Mouse (Mus musculus) induced T-regulatory cell, adult 2 months (primary cell): ENCODE data around the gene Mpig6b.

ENCODE experiments used
- DNase-seq: peaks from one replicate; pipeline ENCODE4 v3.0.0-alpha.2; 2012; ENCODE audit warnings: low read depth

Mpig6b gene

DNA sequence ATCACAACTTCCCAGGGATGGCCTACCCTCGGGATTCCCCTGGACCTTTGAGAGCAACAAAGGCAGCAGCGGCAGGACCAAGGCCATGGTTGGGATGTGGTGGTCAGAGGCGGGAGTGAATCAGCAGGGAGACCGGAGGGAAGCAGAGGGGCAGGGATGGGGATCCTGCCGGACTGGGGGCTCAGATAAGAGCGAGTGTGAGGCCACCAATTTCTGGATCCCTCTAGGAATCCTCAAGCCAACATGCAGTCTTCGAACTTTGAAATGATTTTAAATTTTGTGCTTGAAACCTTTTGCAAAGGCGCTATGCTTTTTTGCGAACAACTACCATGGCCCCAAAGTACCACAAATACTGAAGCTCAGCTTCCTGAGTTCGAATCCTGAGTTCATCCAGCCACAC lies at the start of gene Mpig6b:
TSS of gene Mpig6b (minus strand) at position 101 of the 400 bp plus-strand sequence.
- no peak for DNase-seq

DNA sequence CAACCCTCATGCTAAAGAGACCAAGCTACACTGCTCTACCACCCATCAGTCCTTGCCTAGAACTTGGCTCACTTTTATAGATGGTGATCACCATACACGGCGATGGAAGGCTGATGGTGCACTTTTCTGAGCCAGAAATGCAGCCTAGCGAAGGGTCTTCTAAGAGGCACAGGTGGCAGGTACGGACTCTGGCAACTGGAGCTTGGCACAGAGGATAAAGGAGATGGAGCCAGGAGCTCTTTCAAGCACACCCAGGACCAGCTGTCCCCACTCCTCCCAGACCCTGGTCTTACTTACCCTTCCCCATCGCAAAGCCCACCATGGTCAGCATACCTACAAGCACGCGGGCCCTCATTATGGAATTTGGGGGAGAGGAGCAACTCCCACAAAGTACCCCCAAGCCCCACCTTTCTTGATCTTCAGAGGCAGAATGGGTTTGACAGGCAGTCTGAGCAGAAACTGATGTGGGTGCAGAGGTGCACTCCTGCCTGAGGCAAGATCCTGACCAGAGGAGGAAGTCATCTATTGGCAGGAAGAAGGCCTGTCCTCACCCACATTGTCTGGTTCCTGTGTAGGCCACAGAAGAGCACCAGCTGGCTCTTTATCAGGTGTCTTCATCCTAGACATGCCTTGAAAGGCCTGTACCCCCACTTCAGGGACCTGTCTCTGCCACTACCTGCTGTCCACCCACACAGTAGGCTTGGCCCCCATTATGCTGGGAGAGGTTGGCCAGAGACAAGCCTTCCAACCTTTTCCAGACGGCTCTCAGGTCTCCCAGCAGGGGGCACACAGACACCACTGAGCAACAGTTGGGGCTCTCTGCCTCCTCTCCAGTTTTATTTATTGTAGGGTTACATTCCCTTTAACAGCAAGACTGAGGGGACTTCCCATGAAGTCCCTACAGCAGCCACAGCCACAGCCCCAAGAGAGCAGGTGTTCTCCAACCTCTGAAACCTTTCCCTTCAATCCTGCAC lies 49.3 kb upstream of the Mpig6b start, which contains the start of gene Ly6g5b:
TSS of gene Ly6g5b (minus strand) at position 383 of the 974 bp plus-strand sequence.
- peak; percentile 73 for DNase-seq

DNA sequence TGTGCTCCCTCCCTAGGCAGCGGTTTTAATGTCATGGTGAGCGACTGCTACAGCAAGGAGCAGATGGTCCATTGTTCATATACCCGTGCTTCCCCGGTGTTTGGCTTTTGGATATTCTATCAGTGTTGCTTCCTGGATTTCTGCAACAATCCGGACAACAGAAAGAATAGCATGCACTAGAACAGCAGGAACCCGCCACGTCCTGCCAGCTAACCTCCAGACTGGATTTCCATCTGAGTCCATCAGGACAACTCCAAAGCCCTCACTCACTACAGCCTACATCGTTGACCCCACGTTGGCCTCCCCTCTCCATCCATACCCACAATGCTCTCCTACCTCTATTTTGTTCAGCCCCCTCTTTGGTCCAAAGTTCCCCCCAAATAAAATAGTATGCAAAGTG lies 45.8 kb upstream of the Mpig6b start:
- DNase-seq = no peak

DNA sequence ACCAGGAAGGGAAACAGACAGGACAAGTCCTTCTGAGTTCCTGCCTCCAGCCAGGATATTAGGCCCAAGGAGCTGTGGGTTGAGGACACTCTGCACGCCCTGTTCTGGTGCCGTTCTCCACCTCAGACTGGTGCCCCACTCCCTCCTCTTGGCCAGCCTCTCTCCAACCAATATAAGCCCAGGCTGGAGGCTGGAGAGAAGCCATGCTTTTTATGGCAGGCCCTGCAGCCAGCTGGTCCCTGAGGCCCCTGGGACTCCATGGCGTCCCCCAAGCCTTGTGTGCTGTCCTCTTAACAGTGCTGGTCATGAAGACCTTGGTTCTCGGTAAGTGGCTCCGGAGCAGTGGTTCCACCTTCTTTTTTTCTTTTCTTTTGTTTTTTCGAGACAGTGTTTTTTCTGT lies 42.1 kb upstream of the Mpig6b start, which contains the start of gene Ly6g5c:
TSS of gene Ly6g5c (plus strand) at position 183 of the 400 bp plus-strand sequence.
- DNase-seq = no peak

DNA sequence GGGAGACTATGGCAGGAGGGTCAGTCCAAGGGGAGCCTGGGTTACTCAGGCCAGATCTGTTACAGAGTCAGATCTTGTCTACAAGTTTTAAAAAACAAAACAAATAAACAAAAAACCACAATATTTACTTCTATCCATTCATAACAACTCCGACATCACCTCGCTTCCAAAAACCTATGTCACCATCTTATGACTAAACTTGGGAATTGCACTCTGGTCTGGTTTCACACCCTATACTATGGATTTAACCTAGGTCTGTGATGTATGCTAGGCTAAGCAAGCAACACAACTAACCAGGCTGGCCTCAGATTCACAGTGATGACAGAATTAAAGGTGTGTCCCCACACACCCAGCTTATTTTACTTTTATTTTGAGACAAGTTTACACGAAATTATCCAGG lies 40.5 kb upstream of the Mpig6b start:
- DNase-seq = no peak

DNA sequence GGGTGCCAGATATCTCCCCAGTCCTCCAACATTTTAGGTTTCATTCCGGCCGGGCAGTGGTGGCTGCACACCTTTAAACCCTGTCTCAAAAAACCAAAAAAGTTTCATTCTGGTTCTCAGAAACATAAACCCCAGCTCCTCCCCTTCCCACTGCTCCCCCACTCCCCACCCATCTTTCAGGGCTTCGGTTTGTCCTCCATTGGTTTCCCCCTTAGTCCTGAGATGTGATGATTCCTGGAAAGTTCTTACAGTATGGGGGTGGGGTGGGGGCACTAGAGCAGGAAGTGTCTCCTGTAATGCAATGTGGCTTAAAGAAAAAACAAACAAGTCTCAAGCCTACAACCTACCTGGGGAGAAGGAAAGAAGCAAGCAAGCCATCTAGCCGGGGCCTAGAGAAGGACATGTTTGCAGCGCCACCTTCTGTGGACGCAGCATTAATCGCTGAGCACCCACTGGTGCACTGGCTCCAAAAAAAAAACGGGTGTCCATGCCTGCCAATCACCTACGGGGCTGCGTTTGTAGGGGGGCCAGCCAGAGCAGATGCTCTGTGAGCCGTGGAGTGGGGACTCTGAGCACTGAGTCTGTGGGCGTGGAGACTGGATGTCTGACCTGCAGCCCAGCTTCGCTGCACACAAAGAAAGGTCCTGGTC lies 39.9 kb upstream of the Mpig6b start:
- DNase-seq = peak; percentile 55

DNA sequence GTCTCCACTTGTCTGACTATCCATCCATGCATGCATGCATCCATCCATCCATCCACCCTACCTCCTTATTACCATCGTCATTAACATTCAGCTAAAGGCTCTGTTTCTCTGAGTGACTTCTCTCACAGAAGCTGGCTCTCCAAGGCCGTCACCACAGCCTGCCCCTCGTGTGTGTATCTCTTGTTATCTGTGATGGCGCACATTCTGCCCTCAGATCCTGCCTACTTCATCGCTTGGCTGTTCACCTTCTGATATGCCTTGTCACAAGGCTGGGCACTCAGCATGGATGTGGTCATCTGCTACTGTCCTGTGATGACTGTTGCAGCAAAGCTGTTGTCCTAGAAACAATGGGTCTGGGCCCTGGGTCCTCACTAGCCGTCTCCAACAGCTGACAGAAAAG lies 38.8 kb upstream of the Mpig6b start:
- DNase-seq = no peak

DNA sequence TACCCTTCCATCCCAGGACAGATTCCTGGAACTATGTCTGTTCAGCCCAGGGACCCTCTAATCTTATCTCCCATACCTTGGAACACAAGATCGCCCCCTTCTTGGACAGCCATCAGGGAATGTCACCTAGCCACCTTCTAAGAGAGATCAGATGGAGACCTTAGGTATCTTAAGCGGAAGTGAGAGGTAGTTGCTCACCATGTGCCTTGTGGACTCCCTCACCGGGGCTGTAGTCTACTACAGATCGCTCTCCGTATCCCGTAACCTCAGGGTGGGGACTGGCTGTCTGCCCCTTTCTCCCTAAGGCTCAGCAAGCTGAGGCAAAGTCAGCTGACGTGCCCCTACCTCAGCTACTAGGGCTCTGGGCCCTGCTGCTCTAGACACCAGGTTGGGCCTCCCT lies 38.1 kb upstream of the Mpig6b start:
- DNase-seq = no peak

DNA sequence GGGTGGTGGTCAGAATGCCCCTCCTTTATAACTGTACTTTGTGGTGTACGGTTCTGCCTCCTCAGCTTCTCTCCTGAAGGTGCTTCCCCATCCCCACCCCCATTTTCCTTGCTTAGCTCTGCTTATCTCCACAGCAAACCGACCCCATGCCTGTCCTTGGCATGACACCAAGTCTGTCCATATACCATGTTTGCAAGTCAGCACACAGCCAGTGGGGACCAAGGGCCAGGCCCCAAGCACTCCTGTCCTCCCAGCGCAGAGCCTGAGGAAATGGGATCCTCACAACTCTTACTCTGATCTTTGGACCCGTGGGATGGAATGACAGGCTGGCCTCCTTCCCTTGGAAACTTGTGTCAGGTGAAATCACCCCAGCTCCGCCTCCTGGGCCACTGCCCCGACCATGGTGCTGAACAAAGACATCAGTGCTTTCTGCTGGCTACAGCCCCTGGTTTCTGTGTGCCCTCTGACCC lies 37.3 kb upstream of the Mpig6b start:
- DNase-seq = no peak

DNA sequence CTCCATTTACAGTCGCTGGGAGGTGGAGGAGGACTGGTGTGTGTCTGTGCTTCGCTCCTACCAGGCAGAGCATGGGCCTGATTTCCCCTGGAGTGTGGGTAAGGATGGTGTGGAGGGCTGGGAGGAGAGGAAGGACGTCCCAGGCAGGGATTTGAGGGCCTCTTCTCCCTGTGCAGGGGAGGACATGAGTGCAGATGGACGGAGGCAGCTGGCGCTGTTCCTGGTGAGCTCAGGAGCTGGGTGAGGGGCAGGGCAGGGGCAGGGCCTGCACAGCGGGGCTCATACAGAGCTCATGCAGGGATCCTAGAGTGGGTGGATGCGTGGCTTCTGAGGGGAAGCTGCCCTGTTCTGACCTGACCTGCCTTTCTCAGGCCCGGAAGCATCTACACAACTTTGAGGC lies 36.3 kb upstream of the Mpig6b start:
- no peak for DNase-seq

DNA sequence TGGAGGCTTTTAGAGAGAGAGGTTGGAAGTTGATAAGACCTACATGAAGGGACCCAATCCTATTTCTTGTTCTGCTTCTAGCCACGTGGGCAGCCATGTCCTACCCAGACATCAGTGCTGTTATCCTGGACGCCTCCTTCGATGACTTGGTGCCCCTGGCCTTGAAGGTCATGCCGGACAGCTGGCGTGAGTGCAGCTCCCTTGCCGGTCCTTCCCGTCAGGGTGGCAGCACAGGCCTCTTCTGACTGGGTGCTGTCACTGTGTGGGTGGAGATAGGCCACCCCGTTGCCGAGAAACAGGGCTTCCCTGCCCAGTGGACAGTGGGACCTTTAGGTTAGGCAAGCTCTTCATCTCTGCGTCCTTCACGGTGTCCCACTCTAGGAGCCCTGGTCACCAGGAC lies 35.2 kb upstream of the Mpig6b start:
- no peak for DNase-seq

DNA sequence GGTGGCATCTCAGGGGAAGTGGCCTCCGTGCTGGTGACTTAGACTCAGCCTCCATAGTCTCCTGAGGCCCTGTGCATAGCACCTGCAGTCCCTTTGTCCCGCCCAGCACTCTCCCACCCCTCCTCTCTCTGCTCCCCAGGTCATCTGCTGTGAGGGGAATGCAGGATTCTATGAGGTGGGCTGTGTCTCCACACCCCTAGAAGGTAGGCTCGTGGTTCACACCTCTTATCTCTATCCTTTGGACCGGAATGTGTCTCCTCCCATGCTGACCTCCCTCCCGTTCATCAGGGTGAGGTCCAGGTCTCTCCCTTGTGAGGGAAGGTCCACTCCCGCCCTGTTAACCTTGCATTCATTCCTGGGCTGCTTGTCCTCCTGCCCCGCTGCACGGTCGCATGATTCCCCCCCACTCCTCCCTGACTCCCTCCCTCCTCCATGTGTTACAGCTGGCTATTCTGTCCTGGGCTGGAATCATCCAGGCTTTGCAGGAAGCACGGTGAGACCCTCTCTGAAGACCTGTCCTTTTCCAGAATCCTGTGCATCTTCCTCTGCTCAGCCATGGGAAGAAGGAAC lies 34.3 kb upstream of the Mpig6b start:
- no peak for DNase-seq

DNA sequence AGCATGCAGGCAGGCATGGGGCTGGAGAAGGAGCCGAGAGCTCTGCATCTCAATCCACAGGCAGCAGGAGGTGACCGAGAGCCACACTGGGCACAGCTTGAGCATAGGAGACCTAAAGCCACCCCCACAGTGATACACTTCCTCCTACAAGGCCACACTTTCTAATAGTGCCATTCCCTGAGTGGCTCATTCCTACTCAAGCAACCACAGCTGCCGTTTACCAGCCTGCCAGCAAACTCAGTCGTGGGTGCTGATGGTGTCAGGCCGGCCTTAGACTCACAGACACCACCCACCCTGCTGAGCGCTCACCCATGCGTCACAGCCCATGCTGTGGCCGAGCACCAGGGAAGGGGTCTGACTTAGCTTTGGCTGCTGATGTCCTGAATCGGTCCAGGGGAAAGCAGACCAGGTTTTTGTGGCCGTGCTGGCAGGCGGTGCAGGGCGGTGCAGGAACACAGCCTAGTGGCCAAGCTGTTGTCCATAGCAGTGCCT lies 31.2 kb upstream of the Mpig6b start:
- no peak for DNase-seq

DNA sequence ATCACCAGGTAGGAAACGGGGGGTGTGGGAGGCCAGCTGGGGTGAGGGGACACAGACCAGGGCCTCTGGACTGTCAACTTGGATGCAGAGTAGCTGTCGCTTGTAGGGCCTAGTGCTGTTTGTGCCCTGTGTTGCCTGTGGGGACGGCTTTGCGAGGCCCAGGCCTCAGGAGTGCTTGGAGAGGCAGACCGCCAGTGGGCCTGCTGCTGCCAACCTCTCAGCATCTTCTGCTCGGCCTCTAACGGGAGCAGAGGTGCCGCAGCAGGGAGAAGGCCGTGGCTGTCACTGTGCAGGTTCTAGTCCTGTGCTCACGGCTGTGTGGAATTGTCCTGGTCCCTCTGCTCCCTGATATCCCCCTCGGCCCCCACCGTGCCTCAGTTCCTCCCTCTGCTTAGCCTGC lies 30.6 kb upstream of the Mpig6b start:
- no peak for DNase-seq

DNA sequence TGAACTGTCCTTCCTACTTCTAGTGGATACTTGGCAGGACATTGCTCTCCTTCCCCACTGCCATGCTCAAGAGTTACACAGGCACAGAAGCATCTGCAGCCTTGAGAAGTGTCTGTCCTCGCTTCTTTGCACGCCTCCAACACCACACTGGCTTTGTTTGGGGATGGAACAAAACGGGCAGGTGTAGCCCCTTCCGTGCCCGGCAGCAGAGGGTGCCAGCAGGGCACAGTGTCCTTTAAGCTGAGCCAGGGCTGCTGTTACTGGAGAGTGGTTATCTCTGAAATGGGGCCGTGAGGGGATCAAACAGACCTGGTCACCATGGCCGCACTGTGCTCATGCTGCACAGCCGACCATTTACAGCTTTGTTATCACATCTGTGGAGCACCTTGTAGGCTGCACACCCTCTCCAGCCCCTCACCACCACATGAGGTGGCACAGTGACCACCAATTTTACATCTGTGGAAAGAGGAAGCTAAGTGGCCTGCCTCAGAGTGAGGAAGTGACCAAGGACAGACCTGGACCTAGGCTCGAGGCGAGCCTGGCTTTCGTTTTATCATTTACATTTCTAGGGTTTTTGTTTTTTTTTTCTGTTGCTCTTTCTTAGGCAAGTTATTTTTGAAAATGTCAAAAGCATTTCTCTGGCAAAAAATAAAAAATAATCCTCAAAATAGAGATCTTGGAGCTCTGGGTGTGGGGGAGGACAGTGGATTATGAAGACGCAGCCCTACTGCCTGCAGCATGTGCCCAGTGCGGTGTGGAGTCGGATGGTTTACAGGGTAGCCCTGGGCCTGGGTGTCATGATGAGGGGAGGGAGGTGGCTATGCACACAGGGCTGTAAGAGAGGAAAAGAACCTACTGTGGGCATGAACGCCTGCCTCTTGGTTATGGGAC lies 28.7 kb upstream of the Mpig6b start:
- no peak for DNase-seq

DNA sequence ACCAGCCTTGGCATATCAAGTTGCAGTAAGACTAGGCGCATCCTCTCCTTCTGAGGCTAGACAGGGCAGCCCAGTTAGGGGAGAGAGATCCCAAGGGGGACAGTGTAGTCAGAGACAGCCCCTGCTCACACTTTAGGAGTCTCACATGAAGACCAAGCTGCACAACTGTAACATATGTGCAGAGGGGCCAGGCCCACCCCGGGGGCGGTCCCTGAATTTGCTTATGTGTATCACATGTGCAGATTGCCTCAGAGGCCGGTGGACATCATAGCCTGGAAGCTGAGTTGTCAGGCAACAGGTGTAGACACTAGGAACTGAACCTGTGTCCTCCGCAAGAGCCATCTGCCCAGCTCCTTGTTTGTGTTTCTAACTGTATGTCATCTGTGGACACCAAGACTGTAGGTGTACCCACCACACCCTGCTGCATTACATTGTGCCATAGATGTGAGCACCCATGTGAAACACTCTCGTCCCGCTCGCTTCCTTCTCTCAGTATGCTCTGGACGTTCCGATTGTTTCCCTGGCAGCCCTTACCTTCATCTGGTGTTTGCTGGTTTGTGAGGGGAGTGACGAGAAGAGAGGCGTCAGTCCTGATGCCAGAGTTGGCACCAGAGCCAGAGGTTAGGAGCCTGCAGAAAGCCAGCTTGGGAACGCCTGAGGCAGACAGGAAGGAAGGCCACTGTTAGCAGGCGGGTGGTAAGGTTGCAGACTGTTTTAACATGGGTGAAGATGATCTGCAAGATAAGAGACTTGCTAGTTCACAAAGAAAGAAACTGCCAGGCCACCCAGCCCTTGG lies 26.6 kb upstream of the Mpig6b start:
- no peak for DNase-seq

DNA sequence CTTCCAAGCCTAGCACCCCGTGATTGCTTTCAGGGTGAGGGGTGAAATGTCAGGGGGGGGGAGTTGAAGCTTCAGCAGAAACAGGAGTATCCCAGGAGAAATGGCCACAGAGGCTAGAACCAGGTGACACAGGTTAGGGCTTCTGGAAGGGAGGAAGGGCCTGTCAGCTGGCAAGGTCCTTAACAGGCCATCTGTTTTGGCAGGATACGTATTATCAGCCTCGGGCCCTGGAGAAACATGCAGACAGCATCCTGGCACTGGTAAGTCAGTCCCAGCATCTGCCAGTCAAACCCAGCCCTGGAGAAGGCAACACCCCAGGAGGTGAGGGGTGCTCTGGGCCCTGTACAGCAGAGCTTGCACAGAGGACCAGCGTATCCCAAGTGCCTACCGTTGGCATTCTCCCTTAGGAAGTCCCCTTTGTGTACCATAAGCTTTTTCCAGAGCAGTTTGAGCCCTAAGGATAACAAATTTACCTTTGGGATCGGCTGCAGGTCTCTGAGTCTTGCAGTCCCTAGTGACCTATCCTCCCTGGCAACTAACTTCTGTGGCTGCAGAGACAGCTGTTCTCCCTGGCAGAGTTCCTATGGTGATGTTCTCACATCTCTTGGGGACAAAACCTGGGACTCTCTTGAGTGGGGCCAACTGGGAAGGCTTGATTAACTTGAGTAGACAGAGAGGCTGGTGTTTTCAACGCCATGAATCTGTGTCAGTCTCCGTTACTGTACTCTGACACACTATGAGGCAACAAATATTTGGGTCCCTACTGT lies 24.4 kb upstream of the Mpig6b start:
- DNase-seq = no peak

DNA sequence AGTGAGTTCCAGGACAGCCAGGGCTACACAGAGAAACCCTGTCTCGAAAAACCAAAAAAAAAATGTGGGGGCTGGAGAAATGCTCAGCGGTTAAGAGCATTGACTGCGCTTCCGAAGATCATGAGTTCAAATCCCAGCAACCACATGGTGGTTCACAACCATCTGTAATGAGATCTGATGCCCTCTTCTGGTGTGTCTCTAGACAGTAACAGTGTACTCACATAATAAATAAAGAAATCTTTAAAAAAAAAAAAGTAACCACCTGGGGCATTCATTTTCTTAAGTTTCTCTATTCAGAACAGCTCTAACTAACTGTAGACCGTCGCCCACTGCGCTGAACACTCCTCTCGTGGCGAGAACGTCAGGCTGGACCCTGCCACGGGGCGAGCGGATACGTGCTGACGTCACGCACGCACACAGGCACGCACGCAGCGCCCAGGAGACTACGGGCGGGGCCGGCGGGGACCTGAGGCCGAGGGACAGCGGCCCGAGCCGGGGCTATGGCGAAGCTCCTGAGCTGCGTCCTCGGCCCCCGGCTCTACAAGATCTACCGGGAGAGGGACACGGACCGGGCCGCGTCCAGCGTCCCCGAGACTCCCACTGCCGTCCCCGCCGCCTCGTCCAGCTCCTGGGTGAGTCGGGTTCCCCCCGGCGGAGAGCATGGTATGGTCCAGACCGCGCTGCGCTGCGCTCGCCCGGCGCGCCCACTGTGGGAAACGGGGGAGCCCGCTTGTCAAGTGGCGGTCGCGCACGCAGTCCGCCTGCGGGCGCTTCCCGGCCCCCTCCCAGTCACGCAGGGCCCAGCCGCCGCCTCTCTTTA lies 23.1 kb upstream of the Mpig6b start, which contains the start of gene Abhd16a:
TSS of gene Abhd16a (plus strand) at position 439 of the 820 bp plus-strand sequence.
- DNase-seq = peak; percentile 96

DNA sequence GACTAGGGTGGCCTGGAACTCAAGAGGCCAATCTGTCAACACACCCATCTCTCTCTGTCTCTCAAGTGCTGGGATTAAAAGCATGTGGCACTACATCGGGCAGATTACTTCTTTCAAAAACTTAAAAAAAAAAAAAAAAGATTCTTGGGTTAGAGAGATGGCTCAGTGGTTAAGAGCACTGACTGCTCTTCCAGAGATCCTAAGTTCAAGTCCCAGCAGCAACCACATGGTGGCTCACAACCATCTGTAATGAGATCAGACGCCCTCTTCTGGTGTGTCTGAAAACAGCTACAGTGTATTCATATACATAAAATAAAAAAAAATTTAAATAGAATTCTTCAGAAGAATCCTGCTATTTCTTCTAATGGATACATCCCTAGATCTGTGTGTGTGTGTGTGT lies 22.2 kb upstream of the Mpig6b start:
- peak; percentile 47 for DNase-seq
